Mouse (Mus musculus): ENCODE measurements at regions not wholly inside any gene's neighbourhood (a gene's known extent, or its start where the extent isn't known, plus 50 kb on each side); places are given as distances from the start of the nearest gene placed in this dataset.

DNA sequence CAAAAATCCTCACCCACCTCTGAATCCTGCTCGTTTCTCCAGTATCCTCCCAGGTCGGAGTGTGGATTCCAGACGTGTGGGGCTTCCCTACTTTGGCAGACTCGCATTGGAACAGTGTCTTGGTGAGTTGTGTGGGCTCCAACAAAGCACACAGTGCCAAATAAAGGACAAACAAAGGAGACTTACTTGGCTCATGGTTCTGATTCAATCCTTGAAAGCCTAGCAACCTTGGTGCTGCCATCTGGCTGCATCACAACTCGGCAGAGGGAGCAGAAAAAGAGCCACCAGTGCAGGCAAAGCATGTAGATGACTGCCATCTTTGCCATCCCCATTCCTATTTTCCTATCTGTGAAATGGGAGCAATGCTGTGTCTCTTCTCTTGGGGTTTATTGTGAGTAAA, 64.0 kb downstream of the Il9r start:
- 68% methylated on average over 5 of the region's 5 CpGs for WGBS

GRCm38 (mm10) chr11:32133996-32134395, 66.1 kb downstream of the Il9r start:
- Histone ChIP-seq H3K9me3 (replicated peaks; ENCODE audit: low read length) (no peaks in the 10 kb centered on the region), H3K27me3 (ENCODE audit: insufficient read depth, low read length) (no peaks in the 10 kb centered on the region), H3K36me3 (ENCODE audit: insufficient read depth, low read length) (no peaks in the 10 kb centered on the region), H3K27ac (no peak overlapping the region), H3K9ac (ENCODE audit: low read depth, low read length) (no peak overlapping the region), H3K4me2 (ENCODE audit: low read length) (no peak overlapping the region), H3K4me3 (replicated peaks; ENCODE audit: low read depth, low read length) (no peak overlapping the region), H3K4me1 (replicated peaks; ENCODE audit: insufficient read depth, low read length) (0 out of 2 replicates have a peak, but pooled peaks cover 6% of the 10 kb centered on the region)
- ATAC-seq (replicated peaks; ENCODE audit: low FRiP score, low read depth): no peak
- no peak for TF ChIP-seq CTCF (IDR thresholded peaks at IDR 0.05; ENCODE audit: low read depth)
- DNase-seq (ENCODE audit: low spot score): no peak
- WGBS: 70% methylated on average over 7 of the region's 7 CpGs

More for the DNA sequence above, 64.0 kb downstream of the Il9r start:
- TF ChIP-seq CTCF (IDR thresholded peaks at IDR 0.05; ENCODE audit: low read depth): no peak
- no peak for DNase-seq (ENCODE audit: low spot score)
- H3K27me3 ChIP-seq (ENCODE audit: insufficient read depth, low read length): no peaks in the 10 kb centered on the region
- no peak overlapping the region for H3K4me3 ChIP-seq (replicated peaks; ENCODE audit: low read depth, low read length)
- no peak overlapping the region for H3K4me2 ChIP-seq (ENCODE audit: low read length)
- 0 out of 2 replicates have a peak, but pooled peaks cover 6% of the 10 kb centered on the region for H3K4me1 ChIP-seq (replicated peaks; ENCODE audit: insufficient read depth, low read length)
- H3K27ac ChIP-seq: no peak overlapping the region
- ATAC-seq (replicated peaks; ENCODE audit: low FRiP score, low read depth): no peak
- H3K9me3 ChIP-seq (replicated peaks; ENCODE audit: low read length): no peaks in the 10 kb centered on the region
- no peaks in the 10 kb centered on the region for H3K36me3 ChIP-seq (ENCODE audit: insufficient read depth, low read length)
- H3K9ac ChIP-seq (ENCODE audit: low read depth, low read length): no peak overlapping the region

GRCm38 (mm10) chr11:32132008-32132615, 68.0 kb downstream of the Il9r start:
- H3K27ac ChIP-seq: no peak overlapping the region
- no peak overlapping the region for H3K4me3 ChIP-seq (replicated peaks; ENCODE audit: low read depth, low read length)
- peak; percentile 18 for DNase-seq (ENCODE audit: low spot score)
- WGBS: 73% methylated on average over 3 of the region's 3 CpGs
- TF ChIP-seq CTCF (IDR thresholded peaks at IDR 0.05; ENCODE audit: low read depth): peak; percentile 68
- H3K4me2 ChIP-seq (ENCODE audit: low read length): no peak overlapping the region
- H3K9me3 ChIP-seq (replicated peaks; ENCODE audit: low read length): no peaks in the 10 kb centered on the region
- no peak for ATAC-seq (replicated peaks; ENCODE audit: low FRiP score, low read depth)
- H3K36me3 ChIP-seq (ENCODE audit: insufficient read depth, low read length): no peaks in the 10 kb centered on the region
- no peak overlapping the region for H3K9ac ChIP-seq (ENCODE audit: low read depth, low read length)
- no peaks in the 10 kb centered on the region for H3K4me1 ChIP-seq (replicated peaks; ENCODE audit: insufficient read depth, low read length)
- H3K27me3 ChIP-seq (ENCODE audit: insufficient read depth, low read length): no peaks in the 10 kb centered on the region

- Histone ChIP-seq H3K9me3 (replicated peaks; ENCODE audit: low read length) (no peaks in the 10 kb centered on the region), H3K4me3 (replicated peaks; ENCODE audit: low read depth, low read length) (no peak overlapping the region), H3K36me3 (ENCODE audit: insufficient read depth, low read length) (no peaks in the 10 kb centered on the region), H3K27me3 (ENCODE audit: insufficient read depth, low read length) (no peaks in the 10 kb centered on the region), H3K4me2 (ENCODE audit: low read length) (no peak overlapping the region), H3K9ac (ENCODE audit: low read depth, low read length) (no peak overlapping the region), H3K27ac (no peak overlapping the region), H3K4me1 (replicated peaks; ENCODE audit: insufficient read depth, low read length) (no peaks in the 10 kb centered on the region)
- no peak for ATAC-seq (replicated peaks; ENCODE audit: low FRiP score, low read depth)
- no peak for DNase-seq (ENCODE audit: low spot score)
- no peak for TF ChIP-seq CTCF (IDR thresholded peaks at IDR 0.05; ENCODE audit: low read depth)
- 71% methylated on average over 7 of the region's 7 CpGs for WGBS
Observed at GRCm38 (mm10) chr11:32128551-32128950, 71.5 kb downstream of the Il9r start.

- Histone ChIP-seq H3K4me3 (replicated peaks; ENCODE audit: low read depth, low read length) (no peak overlapping the region), H3K27me3 (ENCODE audit: insufficient read depth, low read length) (no peaks in the 10 kb centered on the region), H3K9me3 (replicated peaks; ENCODE audit: low read length) (no peaks in the 10 kb centered on the region), H3K27ac (no peak overlapping the region), H3K9ac (ENCODE audit: low read depth, low read length) (no peak overlapping the region), H3K4me1 (replicated peaks; ENCODE audit: insufficient read depth, low read length) (no peaks in the 10 kb centered on the region), H3K36me3 (ENCODE audit: insufficient read depth, low read length) (no peaks in the 10 kb centered on the region), H3K4me2 (ENCODE audit: low read length) (no peak overlapping the region)
- TF ChIP-seq CTCF (IDR thresholded peaks at IDR 0.05; ENCODE audit: low read depth): no peak
- no peak for ATAC-seq (replicated peaks; ENCODE audit: low FRiP score, low read depth)
- DNase-seq (ENCODE audit: low spot score): no peak
- WGBS: 70% methylated on average over 3 of the region's 3 CpGs
Observed at GRCm38 (mm10) chr11:32128018-32128417, 72.1 kb downstream of the Il9r start.

- ATAC-seq (replicated peaks; ENCODE audit: low FRiP score, low read depth): no peak
- Histone ChIP-seq H3K4me3 (replicated peaks; ENCODE audit: low read depth, low read length) (no peak overlapping the region), H3K9ac (ENCODE audit: low read depth, low read length) (no peak overlapping the region), H3K4me1 (replicated peaks; ENCODE audit: insufficient read depth, low read length) (no peaks in the 10 kb centered on the region), H3K9me3 (replicated peaks; ENCODE audit: low read length) (no peaks in the 10 kb centered on the region), H3K27me3 (ENCODE audit: insufficient read depth, low read length) (no peaks in the 10 kb centered on the region), H3K27ac (no peak overlapping the region), H3K36me3 (ENCODE audit: insufficient read depth, low read length) (no peaks in the 10 kb centered on the region), H3K4me2 (ENCODE audit: low read length) (no peak overlapping the region)
- 66% methylated on average over 7 of the region's 7 CpGs for WGBS
- no peak for DNase-seq (ENCODE audit: low spot score)
- no peak for TF ChIP-seq CTCF (IDR thresholded peaks at IDR 0.05; ENCODE audit: low read depth)
Observed at GRCm38 (mm10) chr11:32127401-32127817, 72.7 kb downstream of the Il9r start.

- H3K27ac ChIP-seq: no peak overlapping the region
- no peak overlapping the region for H3K9ac ChIP-seq (ENCODE audit: low read depth, low read length)
- ATAC-seq (replicated peaks; ENCODE audit: low FRiP score, low read depth) (no peak), DNase-seq (ENCODE audit: low spot score) (no peak)
- no peaks in the 10 kb centered on the region for H3K9me3 ChIP-seq (replicated peaks; ENCODE audit: low read length)
- no peak overlapping the region for H3K4me3 ChIP-seq (replicated peaks; ENCODE audit: low read depth, low read length)
- H3K27me3 ChIP-seq (ENCODE audit: insufficient read depth, low read length): no peaks in the 10 kb centered on the region
- no peaks in the 10 kb centered on the region for H3K4me1 ChIP-seq (replicated peaks; ENCODE audit: insufficient read depth, low read length)
- WGBS: 82% methylated on average over 1 of the region's 1 CpGs
- H3K4me2 ChIP-seq (ENCODE audit: low read length): no peak overlapping the region
- H3K36me3 ChIP-seq (ENCODE audit: insufficient read depth, low read length): no peaks in the 10 kb centered on the region
- TF ChIP-seq CTCF (IDR thresholded peaks at IDR 0.05; ENCODE audit: low read depth): no peak
Observed at GRCm38 (mm10) chr11:32126786-32127185, 73.3 kb downstream of the Il9r start.
